Mouse (Mus musculus) CH12.LX (cell line): ENCODE data around the gene Ctdsp1.
A peak's percentile ranks its signal among the peaks of the same experiment; 100 is the strongest.

Experiments
- BHLHE40 ChIP-seq: IDR thresholded peaks from 2 replicates; pipeline ENCODE4 v1.6.1; 2011; ENCODE audit warnings: mild to moderate bottlenecking, low read depth, low read length, improper control_type of control experiment
- CHD2 ChIP-seq: IDR thresholded peaks from 2 replicates; pipeline ENCODE4 v1.6.1; 2011; ENCODE audit warnings: low read length, improper control_type of control experiment
- CTCF ChIP-seq, 2 experiments: IDR thresholded peaks in 1 of 2; conservative IDR thresholded peaks in 1 of 2; 2 replicates each; pipeline ENCODE4 v1.5.1; 2011 to 2012; ENCODE audit warnings: low read depth in 2 of 2, low read length in 2 of 2, improper control_type of control experiment in 1 of 2, inconsistent platforms in 1 of 2, mild to moderate bottlenecking in 1 of 2, moderate library complexity in 1 of 2
- GABPA ChIP-seq: IDR thresholded peaks from 2 replicates; pipeline ENCODE4 v1.6.1; 2012; ENCODE audit warnings: low read depth, low read length, improper control_type of control experiment, inconsistent platforms; ENCODE audit not compliant: insufficient replicate concordance
- MAZ ChIP-seq: IDR thresholded peaks from 2 replicates; pipeline ENCODE4 v1.6.1; 2012; ENCODE audit warnings: low read depth, mild to moderate bottlenecking, inconsistent platforms, low read length, improper control_type of control experiment, moderate library complexity
- POLR2A ChIP-seq: IDR thresholded peaks from 2 replicates; pipeline ENCODE4 v1.6.1; 2011; ENCODE audit warnings: low read depth, mild to moderate bottlenecking, improper control_type of control experiment, low read length
- POLR2AphosphoS2 ChIP-seq: IDR thresholded peaks from 2 replicates; pipeline ENCODE4 v1.6.1; 2011; ENCODE audit warnings: low read depth, low read length, improper control_type of control experiment
- SIN3A ChIP-seq: IDR thresholded peaks from 2 replicates; pipeline ENCODE4 v1.6.1; 2012; ENCODE audit warnings: low read length, improper control_type of control experiment, inconsistent platforms
- SMC3 ChIP-seq: IDR thresholded peaks from 2 replicates; pipeline ENCODE4 v1.6.1; 2011; ENCODE audit warnings: low read depth, low read length, improper control_type of control experiment
- USF1 ChIP-seq: IDR thresholded peaks from 2 replicates; pipeline ENCODE4 v1.6.1; 2014; ENCODE audit warnings: low read depth, mild to moderate bottlenecking, inconsistent platforms, low read length, improper control_type of control experiment
- ZKSCAN1 ChIP-seq: IDR thresholded peaks from 2 replicates; pipeline ENCODE4 v1.6.1; 2012; ENCODE audit warnings: low read depth, inconsistent platforms, low read length, improper control_type of control experiment, borderline replicate concordance
- ZMIZ1 ChIP-seq: IDR thresholded peaks from 2 replicates; pipeline ENCODE4 v1.6.1; 2012; ENCODE audit warnings: low read depth, mild to moderate bottlenecking, inconsistent platforms, low read length, improper control_type of control experiment

- TF ChIP-seq GABPA (no peak), CTCF (conservative IDR thresholded peaks at IDR 0.05 in 1 of 2, IDR thresholded peaks at IDR 0.05 in 1 of 2; ENCODE audit: low read depth in 2 of 2, low read length in 2 of 2) (no peak), ZMIZ1 (no peak), POLR2A (no peak; the same call in 1 of the 2 replicates), SMC3 (no peak), USF1 (no peak), SIN3A (no peak), BHLHE40 (peak; percentile 19; the same call in 1 of the 2 replicates), MAZ (no peak), POLR2AphosphoS2 (0 out of 2 replicates have a peak, but pooled peaks have one; percentile 50), ZKSCAN1 (no peak), CHD2 (no peak)
Measured at GRCm38 (mm10) chr1:74352532-74353096, 38.7 kb upstream of the Ctdsp1 start.
